Mouse (Mus musculus) frontal cortex, postnatal 36 days (tissue): ENCODE data around the gene Zer1.
"Not testable (repeated sequence)": the region's sequence is repeated elsewhere in the genome, so short reads cannot be mapped to it uniquely, and the experiment has no call there.

Source experiments
- DNase-seq, 2 experiments: peaks; one replicate each; pipeline ENCODE4 v3.0.0; 2022; ENCODE audit warnings: low spot score in 2 of 2

The Zer1 gene

GRCm38 (mm10) chr2:30077502-30078348 is 46.7 kb downstream of the Zer1 start, which contains the start of gene Pkn3:
Pkn3 (plus strand) TSS chr2:30077684.
- peak; percentile 75 to 83 for DNase-seq

GRCm38 (mm10) chr2:30076959-30077358 is 47.4 kb downstream of the Zer1 start:
- no peak for DNase-seq

GRCm38 (mm10) chr2:30076439-30076838 is 47.9 kb downstream of the Zer1 start:
- no peak for DNase-seq

GRCm38 (mm10) chr2:30075625-30076024 is 48.8 kb downstream of the Zer1 start:
- no peak for DNase-seq

GRCm38 (mm10) chr2:30073285-30073684 is 51.1 kb downstream of the Zer1 start:
- no peak for DNase-seq

- DNase-seq = no peak
Measured at GRCm38 (mm10) chr2:30072875-30073274, 51.5 kb downstream of the Zer1 start.

- DNase-seq = no peak
Measured at GRCm38 (mm10) chr2:30067962-30068361, 56.4 kb downstream of the Zer1 start.

GRCm38 (mm10) chr2:30067031-30067888 is 57.1 kb downstream of the Zer1 start:
- DNase-seq = peak in 1 of 2 experiments; percentile 20

- peak; percentile 89 to 91 for DNase-seq
Measured at GRCm38 (mm10) chr2:30066046-30066901, 58.1 kb downstream of the Zer1 start.

- no peak for DNase-seq
Measured at GRCm38 (mm10) chr2:30064298-30064697, 60.1 kb downstream of the Zer1 start.

GRCm38 (mm10) chr2:30063791-30064190 is 60.6 kb downstream of the Zer1 start:
- DNase-seq = no peak

- no peak for DNase-seq
Measured at GRCm38 (mm10) chr2:30063235-30063634, 61.1 kb downstream of the Zer1 start.

- peak; percentile 40 to 43 for DNase-seq
Measured at GRCm38 (mm10) chr2:30062249-30063093, 61.9 kb downstream of the Zer1 start.

- DNase-seq = no peak
Measured at GRCm38 (mm10) chr2:30061215-30062166, 62.9 kb downstream of the Zer1 start.

- no peak for DNase-seq
Measured at GRCm38 (mm10) chr2:30058418-30058817, 66.0 kb downstream of the Zer1 start.

- no peak for DNase-seq
Measured at GRCm38 (mm10) chr2:30057223-30057904, 67.0 kb downstream of the Zer1 start, which contains the start of gene Set. Set (plus strand) TSS chr2:30057378.

GRCm38 (mm10) chr2:30056736-30057135 is 67.6 kb downstream of the Zer1 start:
- DNase-seq = no peak

GRCm38 (mm10) chr2:30055310-30055709 is 69.1 kb downstream of the Zer1 start:
- not testable (repeated sequence) for DNase-seq
